Mouse (Mus musculus) bone marrow, adult 2 months (tissue): ENCODE data around the gene Tgds.

Experiments
- CTCF ChIP-seq: fragments of 200-500 bp; IDR thresholded peaks from 2 replicates; pipeline ENCODE4 v1.5.1; 2011; ENCODE audit warnings: low read length, control low read depth; ENCODE audit not compliant: control insufficient read depth, insufficient read depth
- POLR2A ChIP-seq: fragments of 200-500 bp; IDR thresholded peaks from 2 replicates; pipeline ENCODE4 v1.6.1; 2011; ENCODE audit warnings: low read depth, mild to moderate bottlenecking, control low read depth, low read length, borderline replicate concordance; ENCODE audit not compliant: control insufficient read depth

DNA sequence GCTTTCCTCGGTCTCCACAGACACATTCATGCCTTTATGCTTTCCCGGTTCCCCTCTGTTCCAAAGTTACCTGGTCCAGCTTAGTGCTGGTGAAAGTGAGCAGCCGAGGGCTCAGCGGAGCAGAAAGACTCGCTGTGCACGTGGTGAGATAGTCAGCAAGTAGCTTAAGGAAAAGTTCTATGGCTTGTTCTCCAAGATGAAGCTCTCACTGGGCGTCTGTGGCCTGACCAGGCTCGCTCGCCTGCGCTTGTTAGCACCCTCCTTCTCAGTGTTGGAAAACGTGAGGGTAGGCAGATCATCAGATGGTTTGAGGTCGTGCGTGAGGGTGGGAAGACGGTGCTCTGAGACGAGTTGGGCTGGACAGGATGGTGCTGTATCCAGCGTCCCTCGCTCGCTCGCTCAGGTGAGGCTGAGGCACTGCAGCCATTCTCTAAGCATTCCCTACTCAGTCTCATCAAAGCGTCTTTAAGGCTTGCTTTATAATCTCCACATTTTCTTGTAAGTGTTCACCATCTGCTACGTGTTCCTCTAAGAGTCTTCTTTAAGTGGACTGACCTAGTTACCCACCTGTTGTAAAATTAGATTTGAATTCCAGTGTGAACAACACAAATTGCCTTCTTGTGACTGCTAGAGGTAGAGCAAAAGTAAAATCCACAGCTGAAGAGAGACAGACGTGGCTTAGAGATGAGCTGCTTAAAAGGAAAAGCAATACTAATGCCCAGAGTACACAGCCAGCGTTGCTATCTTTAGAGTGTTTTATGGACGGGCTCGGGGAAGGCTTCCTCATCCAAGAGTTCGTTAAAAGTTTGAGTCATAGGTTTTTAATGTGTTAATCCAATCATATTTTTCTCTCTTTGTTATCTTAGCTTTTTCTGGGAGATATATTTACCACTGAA lies 18.3 kb upstream of the Tgds start:
- TF ChIP-seq POLR2A: no peak
- no peak for TF ChIP-seq CTCF
